Mouse (Mus musculus): Measurements from ENCODE around the gene Gm11168.
"Not testable (repeated sequence)": the region's sequence is repeated elsewhere in the genome, so short reads cannot be mapped to it uniquely, and the experiment has no call there.

The Gm11168 gene

GRCm38 (mm10) chr9:3002794-3003396 lies at the start of gene Gm11168:
Gene Gm11168, plus strand, starts transcription at chr9:3003346.
- DNase-seq (ENCODE audit: low read depth, low spot score) = not testable (repeated sequence)

- not testable (repeated sequence) for DNase-seq (ENCODE audit: low read depth, low spot score)
Observed at GRCm38 (mm10) chr9:3000445-3000972, 2.6 kb upstream of the Gm11168 start, which contains the start of gene Gm10722. Gene Gm10722, plus strand, starts transcription at chr9:3000922.

- DNase-seq (ENCODE audit: low read depth, low spot score) = not testable (repeated sequence)
Observed at GRCm38 (mm10) chr9:3001006-3001405, 2.1 kb upstream of the Gm11168 start.

GRCm38 (mm10) chr9:3001948-3002659 lies 1.0 kb upstream of the Gm11168 start:
- not testable (repeated sequence) for DNase-seq (ENCODE audit: low read depth, low spot score)

GRCm38 (mm10) chr9:3006179-3006578 lies 3.0 kb downstream of the Gm11168 start:
- not testable (repeated sequence) for DNase-seq (ENCODE audit: low read depth, low spot score)

- DNase-seq (ENCODE audit: low read depth, low spot score) = not testable (repeated sequence)
Observed at GRCm38 (mm10) chr9:3006636-3007035, 3.5 kb downstream of the Gm11168 start.

- not testable (repeated sequence) for DNase-seq (ENCODE audit: low read depth, low spot score)
Observed at GRCm38 (mm10) chr9:3007272-3007671, 4.1 kb downstream of the Gm11168 start.

- not testable (repeated sequence) for DNase-seq (ENCODE audit: low read depth, low spot score)
Observed at GRCm38 (mm10) chr9:3009331-3009730, 6.2 kb downstream of the Gm11168 start.

GRCm38 (mm10) chr9:3012054-3012621 lies 9.0 kb downstream of the Gm11168 start:
- DNase-seq (ENCODE audit: low read depth, low spot score) = not testable (repeated sequence)

GRCm38 (mm10) chr9:3012733-3013279 lies 9.7 kb downstream of the Gm11168 start, which contains the start of gene Gm10721:
Gene Gm10721, plus strand, starts transcription at chr9:3013140.
- not testable (repeated sequence) for DNase-seq (ENCODE audit: low read depth, low spot score)

- not testable (repeated sequence) for DNase-seq (ENCODE audit: low read depth, low spot score)
Observed at GRCm38 (mm10) chr9:3015354-3015753, 12.2 kb downstream of the Gm11168 start, which contains the start of gene Gm10720. Gene Gm10720, plus strand, starts transcription at chr9:3015654.

- not testable (repeated sequence) for DNase-seq (ENCODE audit: low read depth, low spot score)
Observed at GRCm38 (mm10) chr9:3015896-3016295, 12.8 kb downstream of the Gm11168 start.

GRCm38 (mm10) chr9:3017108-3017507 lies 14.0 kb downstream of the Gm11168 start, which contains the start of gene Gm10719:
Gene Gm10719, plus strand, starts transcription at chr9:3017408.
- not testable (repeated sequence) for DNase-seq (ENCODE audit: low read depth, low spot score)

- DNase-seq (ENCODE audit: low read depth, low spot score) = not testable (repeated sequence)
Observed at GRCm38 (mm10) chr9:3018944-3019343, 15.8 kb downstream of the Gm11168 start.

- DNase-seq (ENCODE audit: low read depth, low spot score) = not testable (repeated sequence)
Observed at GRCm38 (mm10) chr9:3019835-3020727, 16.9 kb downstream of the Gm11168 start.

GRCm38 (mm10) chr9:3022316-3023008 lies 19.3 kb downstream of the Gm11168 start:
- DNase-seq (ENCODE audit: low read depth, low spot score) = not testable (repeated sequence)

- DNase-seq (ENCODE audit: low read depth, low spot score) = not testable (repeated sequence)
Observed at GRCm38 (mm10) chr9:3023312-3023984, 20.3 kb downstream of the Gm11168 start, which contains the start of gene Gm10718. Gene Gm10718, plus strand, starts transcription at chr9:3023547.

GRCm38 (mm10) chr9:3023985-3024648 lies 21.0 kb downstream of the Gm11168 start:
- not testable (repeated sequence) for DNase-seq (ENCODE audit: low read depth, low spot score)
